Mouse (Mus musculus): Measurements from ENCODE around the gene Adamts2.

Adamts2 gene

DNA sequence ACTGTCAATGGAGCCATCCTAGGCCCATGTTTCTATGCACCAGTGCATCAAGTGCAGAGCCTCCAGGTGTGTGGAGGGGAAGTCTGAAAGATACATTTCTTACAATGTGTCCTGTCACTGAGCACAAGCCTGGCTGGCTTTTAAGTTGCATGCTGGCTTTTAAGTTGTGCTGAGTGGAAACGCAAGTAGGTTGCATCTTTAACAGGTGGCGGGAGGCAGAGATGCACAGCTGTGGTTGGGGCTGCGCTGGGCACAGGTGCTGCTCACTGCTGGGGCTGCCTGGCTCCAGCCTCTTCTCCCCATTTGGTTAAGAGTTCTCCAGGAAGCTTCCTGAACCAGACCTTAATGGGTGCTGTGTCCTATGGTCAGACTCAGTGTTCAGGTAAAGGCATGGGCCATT, 21.9 kb downstream of the Adamts2 start:
- DNase-seq (ENCODE audit: low spot score in 2 of 2), result no peak

DNA sequence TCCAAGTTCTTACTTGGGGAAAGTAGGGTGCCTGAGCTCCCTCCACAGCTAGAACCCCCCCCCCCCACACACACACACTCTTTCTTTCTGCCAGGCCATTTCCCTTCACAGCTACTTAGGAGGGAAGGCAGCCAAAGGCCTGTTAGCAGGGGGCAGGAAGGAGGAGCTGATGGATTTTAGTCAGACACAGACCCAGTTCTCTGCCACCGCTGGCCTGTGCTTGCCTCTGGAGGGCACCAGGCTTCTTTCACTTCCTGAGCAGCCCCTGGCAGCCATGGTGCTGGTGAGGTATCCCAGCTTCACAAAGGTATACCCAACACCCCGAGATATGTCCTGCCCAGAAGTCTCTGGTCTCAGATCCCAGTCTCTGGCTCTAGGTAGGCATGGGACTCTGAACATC, 22.4 kb downstream of the Adamts2 start:
- no peak for DNase-seq (ENCODE audit: low spot score in 2 of 2)

DNA sequence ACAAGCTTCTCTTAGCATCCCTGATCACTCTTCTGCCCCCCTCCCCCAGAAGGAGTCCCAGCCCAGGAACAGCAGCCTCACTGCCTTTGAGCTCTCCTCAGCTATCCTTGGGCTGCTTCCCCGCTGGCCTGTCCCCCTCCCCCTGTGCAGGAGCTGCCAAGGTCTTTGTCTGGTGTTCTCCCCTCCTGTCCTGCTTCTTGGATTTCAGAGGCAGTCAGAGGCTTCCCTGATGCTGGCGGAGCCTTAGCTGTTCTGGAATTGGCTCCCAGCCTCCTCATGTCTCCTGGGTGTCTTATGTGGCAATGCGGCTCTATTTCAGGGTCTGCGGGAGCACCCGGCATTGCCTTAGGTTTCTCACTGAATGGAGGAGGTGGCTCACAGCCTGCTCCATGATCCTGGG, 22.8 kb downstream of the Adamts2 start:
- DNase-seq (ENCODE audit: low spot score in 2 of 2), result no peak

DNA sequence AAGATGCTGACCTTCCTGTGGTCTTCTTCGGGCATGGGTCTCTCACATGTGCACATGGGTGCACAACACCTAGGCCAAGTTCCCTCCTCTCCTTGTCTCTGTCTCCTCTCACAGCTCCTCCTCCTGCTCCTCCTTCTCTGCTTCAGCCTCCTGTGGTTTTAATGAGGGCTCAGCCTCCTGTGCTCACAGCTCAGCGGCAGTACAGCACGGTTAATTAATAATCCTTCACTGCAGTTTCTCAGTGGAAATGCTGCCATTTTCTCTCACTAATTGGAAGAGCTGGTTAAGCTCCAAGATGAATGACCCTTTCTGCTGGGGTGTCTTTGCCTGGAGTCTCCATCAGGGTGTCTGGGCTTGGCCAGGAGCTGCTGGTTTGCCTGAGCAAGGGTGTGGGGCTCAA, 27.0 kb downstream of the Adamts2 start:
- DNase-seq (ENCODE audit: low spot score in 2 of 2), result no peak

GRCm38 (mm10) chr11:50630462-50630861, 28.6 kb downstream of the Adamts2 start:
- no peak for DNase-seq (ENCODE audit: low spot score in 2 of 2)

- DNase-seq (ENCODE audit: low spot score in 2 of 2), result peak in 1 of 2 experiments; percentile 29
Observed at GRCm38 (mm10) chr11:50632270-50632669, 30.4 kb downstream of the Adamts2 start.

GRCm38 (mm10) chr11:50635051-50635590, 33.2 kb downstream of the Adamts2 start:
- DNase-seq (ENCODE audit: low spot score in 2 of 2), result no peak

- DNase-seq (ENCODE audit: low spot score in 2 of 2), result no peak
Observed at GRCm38 (mm10) chr11:50637026-50637425, 35.1 kb downstream of the Adamts2 start.

DNA sequence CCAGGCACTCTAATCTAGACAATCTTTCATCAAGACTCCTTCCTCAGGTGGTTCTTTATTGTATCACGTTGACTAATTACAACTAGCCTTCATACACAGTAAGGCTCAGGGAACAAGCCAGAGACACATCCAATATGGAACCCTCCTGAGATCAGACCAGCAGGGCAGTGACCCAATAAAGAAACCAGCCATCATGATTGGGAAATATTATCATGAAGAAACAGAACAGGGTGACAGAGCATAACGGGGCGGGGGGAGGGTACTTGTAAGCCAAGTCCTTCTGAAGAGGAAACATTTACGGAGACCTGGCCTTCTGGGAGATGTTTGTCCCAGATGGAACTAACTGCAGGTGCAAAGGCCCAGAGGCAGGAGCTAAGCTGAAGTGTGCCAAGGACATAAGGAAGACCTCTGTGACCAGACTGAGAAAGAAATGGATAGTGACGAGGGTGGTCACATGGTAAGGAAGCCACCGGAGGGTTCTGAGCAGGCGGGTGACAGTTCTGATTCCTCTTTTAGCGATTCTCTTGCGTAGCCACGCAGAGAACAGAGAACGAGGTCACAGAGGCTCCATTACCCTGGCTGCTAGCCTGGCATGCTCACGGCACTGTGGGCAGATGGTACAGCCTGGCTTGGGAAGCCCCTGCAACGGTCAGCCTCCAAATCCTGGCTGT, 36.4 kb downstream of the Adamts2 start:
- no peak for DNase-seq (ENCODE audit: low spot score in 2 of 2)

- no peak for DNase-seq (ENCODE audit: low spot score in 2 of 2)
Observed at GRCm38 (mm10) chr11:50638868-50639220, 37.0 kb downstream of the Adamts2 start.

DNA sequence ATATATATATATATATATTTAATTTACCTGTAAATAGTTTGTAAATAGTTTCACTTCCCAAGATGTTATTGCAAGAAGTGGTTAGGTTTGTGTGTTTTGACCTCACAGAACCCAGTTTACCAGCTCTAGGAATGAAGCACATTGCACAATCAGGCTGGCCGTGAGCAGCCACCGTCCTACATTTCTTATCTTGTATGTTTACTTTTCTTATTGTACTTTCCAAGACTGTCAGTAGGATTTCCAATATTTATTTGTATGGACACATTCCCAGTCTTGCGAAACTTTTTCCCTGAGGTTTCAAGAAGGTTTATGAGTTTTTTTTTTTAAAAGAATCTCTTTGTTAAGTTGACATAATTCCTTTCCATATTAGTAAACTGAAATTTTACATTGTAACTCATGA, 40.7 kb downstream of the Adamts2 start:
- DNase-seq (ENCODE audit: low spot score in 2 of 2), result no peak

- DNase-seq (ENCODE audit: low spot score in 2 of 2), result no peak
Observed at GRCm38 (mm10) chr11:50646148-50646547, 44.3 kb downstream of the Adamts2 start.

DNA sequence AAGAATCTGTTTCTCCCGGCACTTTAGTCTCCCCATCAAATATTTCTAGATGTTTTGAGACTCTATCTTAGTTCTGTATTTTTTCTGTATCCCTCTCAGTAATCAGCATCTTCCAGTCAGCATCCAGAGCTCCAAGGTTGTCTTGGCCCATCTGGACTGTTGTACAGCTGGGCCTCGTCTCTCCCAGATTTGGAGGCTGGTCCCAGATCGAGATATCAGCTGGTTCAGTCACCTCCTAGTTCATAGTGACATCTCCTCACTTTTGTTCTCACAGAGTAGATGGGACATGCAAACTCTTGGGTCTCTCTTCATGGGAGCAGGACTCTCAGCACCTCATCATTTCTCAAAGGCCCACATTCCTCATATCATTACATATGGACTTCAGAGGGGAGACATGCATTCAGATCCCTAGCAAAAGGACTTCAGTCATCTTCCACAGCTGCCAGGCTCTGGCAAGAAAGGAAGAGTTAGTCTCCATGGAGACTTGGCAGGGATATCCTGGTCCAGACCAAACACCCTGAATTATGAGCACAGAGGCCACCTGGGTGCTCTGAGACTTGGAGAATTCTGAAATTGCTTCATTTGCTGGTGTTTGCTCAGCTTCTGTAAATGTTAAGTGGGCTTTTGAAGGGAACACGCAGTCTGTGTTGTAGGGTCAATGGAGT, 46.4 kb downstream of the Adamts2 start:
- DNase-seq (ENCODE audit: low spot score in 2 of 2), result no peak

DNA sequence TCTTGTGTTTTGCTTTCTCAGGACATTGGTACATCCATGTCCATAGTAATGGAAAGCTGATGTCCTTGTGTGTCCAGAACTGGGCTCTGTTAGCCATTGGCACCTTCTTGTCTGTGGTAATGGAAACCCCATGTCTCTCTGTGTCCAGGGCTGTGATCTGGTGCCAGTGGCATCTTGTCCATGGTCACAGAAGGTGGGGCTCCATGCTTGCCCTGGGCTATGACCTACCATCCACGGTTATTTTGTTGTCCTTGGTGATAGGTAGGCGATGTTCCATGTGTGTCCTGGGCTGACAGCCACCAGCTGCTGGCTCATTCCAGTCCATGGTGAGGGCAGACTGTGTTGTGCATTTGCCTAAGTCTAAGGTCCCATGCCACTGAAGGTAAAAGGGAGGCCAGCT, 48.2 kb downstream of the Adamts2 start:
- no peak for DNase-seq (ENCODE audit: low spot score in 2 of 2)

- DNase-seq (ENCODE audit: low spot score in 2 of 2), result no peak
Observed at GRCm38 (mm10) chr11:50653746-50654431, 52.0 kb downstream of the Adamts2 start.

GRCm38 (mm10) chr11:50658826-50659225, 56.9 kb downstream of the Adamts2 start:
- DNase-seq (ENCODE audit: low spot score in 2 of 2), result no peak

- no peak for DNase-seq (ENCODE audit: low spot score in 2 of 2)
Observed at GRCm38 (mm10) chr11:50662176-50662575, 60.3 kb downstream of the Adamts2 start.

- DNase-seq (ENCODE audit: low spot score in 2 of 2), result no peak
Observed at GRCm38 (mm10) chr11:50664826-50665225, 62.9 kb downstream of the Adamts2 start.

DNA sequence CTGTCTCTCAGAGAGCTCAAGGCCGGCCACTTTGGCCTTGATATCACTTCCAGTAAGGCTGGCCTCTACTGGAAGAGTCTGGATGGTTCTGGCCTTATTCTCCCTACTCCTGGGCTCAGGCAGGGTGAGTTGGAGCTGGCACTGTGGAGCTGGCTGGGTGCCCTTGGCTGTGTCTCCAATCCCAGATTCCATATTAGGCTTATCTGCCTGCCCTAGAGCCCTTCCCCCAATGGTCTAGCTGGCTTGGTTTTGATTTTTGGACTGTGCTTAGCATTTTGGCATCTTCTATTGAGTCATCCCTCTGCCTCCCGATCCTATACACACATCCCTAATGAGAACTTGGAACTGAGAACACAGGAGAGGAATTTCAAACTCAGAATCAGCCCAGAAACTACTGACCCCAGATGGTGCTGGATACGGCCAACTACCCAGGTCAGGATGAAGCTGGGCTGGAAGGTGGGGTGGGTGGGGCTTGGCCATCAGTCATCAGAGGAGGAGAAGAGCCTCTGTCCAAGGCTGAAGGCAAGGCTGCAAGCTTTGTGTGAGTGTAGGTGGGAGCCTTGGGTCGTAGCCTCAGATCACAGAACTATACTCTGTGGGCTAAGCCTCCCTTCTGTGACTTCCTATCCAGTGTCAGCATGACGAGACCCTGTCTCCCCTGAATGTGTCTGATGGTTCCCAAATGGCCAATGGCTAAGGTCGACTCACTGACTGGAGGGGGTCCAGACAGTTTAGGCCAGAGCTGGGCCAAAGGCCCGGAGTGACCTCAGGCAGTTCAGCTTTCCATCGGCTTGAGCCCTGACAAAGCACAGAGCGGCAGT, 67.9 kb downstream of the Adamts2 start:
- DNase-seq (ENCODE audit: low spot score in 2 of 2), result no peak

- DNase-seq (ENCODE audit: low spot score in 2 of 2), result no peak
Observed at GRCm38 (mm10) chr11:50670363-50670725, 68.5 kb downstream of the Adamts2 start.

GRCm38 (mm10) chr11:50670881-50671280, 69.0 kb downstream of the Adamts2 start:
- no peak for DNase-seq (ENCODE audit: low spot score in 2 of 2)

- DNase-seq (ENCODE audit: low spot score in 2 of 2), result no peak
Observed at GRCm38 (mm10) chr11:50671376-50671775, 69.5 kb downstream of the Adamts2 start.
